Mouse (Mus musculus) embryo, embryonic 11.5 days (tissue): Measurements from ENCODE around the gene Fbxo10.
"Not testable (repeated sequence)": the region's sequence is repeated elsewhere in the genome, so short reads cannot be mapped to it uniquely, and the experiment has no call there.

Experiments
- DNase-seq: peaks from one replicate; pipeline ENCODE4 v3.0.0-alpha.2; 2012; ENCODE audit warnings: low read depth, low spot score

The Fbxo10 gene

GRCm38 (mm10) chr4:45047956-45048355 lies 36.4 kb downstream of the Fbxo10 start:
- no peak for DNase-seq

GRCm38 (mm10) chr4:45047286-45047887 lies 37.0 kb downstream of the Fbxo10 start:
- no peak for DNase-seq

- no peak for DNase-seq
Measured at GRCm38 (mm10) chr4:45046679-45047078, 37.7 kb downstream of the Fbxo10 start.

- no peak for DNase-seq
Measured at GRCm38 (mm10) chr4:45040795-45041194, 43.6 kb downstream of the Fbxo10 start.

GRCm38 (mm10) chr4:45039546-45039945 lies 44.9 kb downstream of the Fbxo10 start:
- not testable (repeated sequence) for DNase-seq

GRCm38 (mm10) chr4:45038879-45039278 lies 45.5 kb downstream of the Fbxo10 start:
- DNase-seq, result not testable (repeated sequence)

- DNase-seq, result no peak
Measured at GRCm38 (mm10) chr4:45037455-45038410, 46.7 kb downstream of the Fbxo10 start.

- no peak for DNase-seq
Measured at GRCm38 (mm10) chr4:45036571-45036970, 47.8 kb downstream of the Fbxo10 start.

GRCm38 (mm10) chr4:45036048-45036447 lies 48.4 kb downstream of the Fbxo10 start:
- DNase-seq, result no peak

GRCm38 (mm10) chr4:45034693-45035628 lies 49.4 kb downstream of the Fbxo10 start:
- no peak for DNase-seq

- no peak for DNase-seq
Measured at GRCm38 (mm10) chr4:45032586-45032985, 51.8 kb downstream of the Fbxo10 start.

GRCm38 (mm10) chr4:45026459-45026858 lies 57.9 kb downstream of the Fbxo10 start:
- DNase-seq, result no peak

- no peak for DNase-seq
Measured at GRCm38 (mm10) chr4:45019009-45019408, 65.4 kb downstream of the Fbxo10 start.

GRCm38 (mm10) chr4:45018452-45018980 lies 65.9 kb downstream of the Fbxo10 start, which contains the start of gene Polr1e:
Gene Polr1e (plus strand): TSS chr4:45018583.
- DNase-seq, result peak; percentile 92

GRCm38 (mm10) chr4:45015615-45016014 lies 68.8 kb downstream of the Fbxo10 start:
- peak; percentile 27 for DNase-seq

GRCm38 (mm10) chr4:45013537-45013936 lies 70.9 kb downstream of the Fbxo10 start:
- DNase-seq, result no peak

- DNase-seq, result no peak
Measured at GRCm38 (mm10) chr4:45013031-45013431, 71.4 kb downstream of the Fbxo10 start.

- DNase-seq, result peak; percentile 99
Measured at GRCm38 (mm10) chr4:45012105-45012975, 72.1 kb downstream of the Fbxo10 start, which contains the start of gene Zbtb5. Gene Zbtb5 (minus strand): TSS chr4:45012412.

GRCm38 (mm10) chr4:45011581-45012104 lies 72.8 kb downstream of the Fbxo10 start:
- peak; percentile 47 for DNase-seq
